Mouse (Mus musculus) liver, adult 2 months (tissue): ENCODE data around the gene Olfr487. TPM values are rescaled to one million over a fixed set of nuclear protein-coding genes. Genes with fewer than 3 reads are reported as not detected.
"Not testable (repeated sequence)": the region's sequence is repeated elsewhere in the genome, so short reads cannot be mapped to it uniquely, and the experiment has no call there.

ENCODE experiments used
- DNase-seq: peaks from one replicate; pipeline ENCODE4 v3.0.0-alpha.2; 2011; ENCODE audit warnings: low read depth, low spot score; ENCODE audit errors: extremely low read depth
- H3K27ac ChIP-seq: fragments of 200-500 bp; replicated peaks from 2 replicates; pipeline ENCODE4 v1.5.1; 2012; ENCODE audit warnings: low read depth, mild to moderate bottlenecking, control low read depth, inconsistent platforms, low read length; ENCODE audit not compliant: insufficient read depth
- H3K27me3 ChIP-seq: fragments of 200-500 bp; 2 replicates; pipeline ENCODE4 v1.6.1; 2012; ENCODE audit warnings: mild to moderate bottlenecking, moderate library complexity, low read length, inconsistent platforms; ENCODE audit not compliant: control insufficient read depth, insufficient read depth
- H3K36me3 ChIP-seq: fragments of 200-500 bp; 2 replicates; pipeline ENCODE4 v1.6.1; 2012; ENCODE audit warnings: low read length, inconsistent platforms; ENCODE audit not compliant: control insufficient read depth, insufficient read depth
- H3K4me1 ChIP-seq: fragments of 200-500 bp; 2 replicates; pipeline ENCODE4 v1.6.1; 2011; ENCODE audit warnings: low read length; ENCODE audit not compliant: control insufficient read depth, insufficient read depth
- H3K4me3 ChIP-seq: fragments of 200-500 bp; 2 replicates; pipeline ENCODE4 v1.5.1; 2011; ENCODE audit warnings: low read depth, mild to moderate bottlenecking, control low read depth, low read length, moderate library complexity; ENCODE audit not compliant: insufficient read depth
- H3K79me2 ChIP-seq: fragments of 200-500 bp; 2 replicates; pipeline ENCODE4 v1.6.1; 2012; ENCODE audit warnings: inconsistent platforms, mild to moderate bottlenecking, low read length, moderate library complexity; ENCODE audit not compliant: control insufficient read depth, insufficient read depth
- H3K9ac ChIP-seq: fragments of 200-500 bp; 2 replicates; pipeline ENCODE4 v1.6.1; 2012; ENCODE audit warnings: low read depth, mild to moderate bottlenecking, control low read depth, inconsistent platforms, low read length
- CTCF ChIP-seq: fragments of 200-500 bp; IDR thresholded peaks from 2 replicates; pipeline ENCODE4 v1.5.1; 2011; ENCODE audit warnings: low read depth, low read length, control low read depth
- POLR2A ChIP-seq: fragments of 200-500 bp; IDR thresholded peaks from 2 replicates; pipeline ENCODE4 v1.6.1; 2011; ENCODE audit warnings: low read length, control low read depth; ENCODE audit not compliant: insufficient read depth; ENCODE audit errors: extremely low read depth
- WGBS: fragments of 180-500 bp; shearing (Covaris S2); methylation state at CpG from one replicate; pipeline ENCODE4 v1.1.7; 2018; 5-methylcytosine and 5-hydroxymethylcytosine counted together
- polyA plus RNA-seq: library from polyadenylated mRNA; depleted of rRNA; stranded (reverse); fragments of >200 nt; gene quantifications from 2 replicates; pipeline ENCODE4 v1.2.3, GENCODE M21; 2012; rRNA removed
- total RNA-seq: library from RNA; depleted of rRNA; stranded (reverse); fragments of >200 nt; gene quantifications from 2 replicates; pipeline ENCODE4 v1.2.3, GENCODE M21; 2014; rRNA removed

Olfr487 gene
- not detected in 2 replicates for total RNA-seq
- not detected in 2 replicates for polyA plus RNA-seq

DNA sequence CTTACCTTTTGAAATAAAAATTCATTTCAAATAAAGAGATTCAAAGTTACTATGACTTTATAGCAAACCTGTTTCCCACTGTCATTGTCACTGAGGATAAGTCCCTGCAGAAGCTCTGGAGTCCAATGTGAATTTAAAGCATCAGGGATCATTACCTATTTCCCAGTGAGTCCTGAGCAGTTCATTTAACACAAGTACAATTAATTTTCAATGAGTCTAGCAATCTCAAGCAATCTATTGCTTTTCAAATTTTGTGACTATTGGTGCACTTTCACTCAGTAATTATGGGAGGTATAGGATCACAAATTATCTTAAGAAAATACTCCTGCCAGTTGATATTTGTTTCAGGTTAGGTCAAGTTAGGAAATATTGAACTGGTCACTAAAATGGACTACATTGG, at the start of gene Olfr487:
Gene Olfr487 (minus strand): TSS at position 101 of the 400 bp plus-strand sequence.
- H3K4me1 ChIP-seq, H3K27me3 ChIP-seq: not testable (repeated sequence)

GRCm38 (mm10) chr7:108258247-108258646, 43.8 kb upstream of the Olfr487 start, which contains the start of gene Olfr488:
TSS of gene Olfr488 (minus strand) at chr7:108258347.
- H3K9ac ChIP-seq, result no peak within 1 kb of the TSS
- no peaks in the 10 kb centered on the region for H3K4me1 ChIP-seq
- no peaks in the 10 kb centered on the region for H3K27me3 ChIP-seq
- H3K36me3 ChIP-seq, result no peaks in the 10 kb centered on the region
- no peak within 1 kb of the TSS for H3K4me3 ChIP-seq
- DNase-seq, result no peak
- H3K79me2 ChIP-seq, result no peaks in the 10 kb centered on the region
- no peak within 1 kb of the TSS for H3K27ac ChIP-seq
- TF ChIP-seq CTCF (no peak), POLR2A (no peak)

More for the DNA sequence above, at the start of gene Olfr487:
- H3K36me3 ChIP-seq, DNase-seq, H3K79me2 ChIP-seq, H3K9ac ChIP-seq, H3K27ac ChIP-seq, H3K4me3 ChIP-seq: not testable (repeated sequence)

DNA sequence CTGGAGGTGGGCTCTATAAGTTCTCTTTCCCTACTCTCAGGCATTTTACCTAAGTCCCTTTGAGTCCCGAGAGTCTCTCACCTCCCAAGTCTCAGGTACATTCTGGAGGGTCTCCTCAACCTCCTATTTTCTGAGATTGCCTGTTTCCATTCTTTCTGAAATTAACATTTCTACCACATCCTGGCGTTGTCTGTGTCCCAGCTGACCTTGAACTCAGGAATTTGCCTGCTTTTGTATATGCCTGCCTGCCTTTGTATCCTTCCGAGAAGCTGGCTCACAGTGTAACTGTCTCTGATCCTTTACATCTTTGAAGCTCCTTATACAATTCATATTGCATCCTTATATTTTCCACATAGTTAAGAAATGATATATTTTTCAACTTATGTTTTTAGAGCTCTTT, 19.1 kb upstream of the Olfr487 start:
- TF ChIP-seq CTCF, result no peak
- TF ChIP-seq POLR2A, result no peak
- Histone ChIP-seq H3K27ac (no peak overlapping the region), H3K36me3 (no peaks in the 10 kb centered on the region), H3K4me3 (no peak overlapping the region), H3K4me1 (no peaks in the 10 kb centered on the region), H3K79me2 (no peaks in the 10 kb centered on the region), H3K27me3 (no peaks in the 10 kb centered on the region), H3K9ac (no peak overlapping the region)
- 59% methylated on average over 3 of the region's 3 CpGs for WGBS
- DNase-seq, result no peak

- Histone ChIP-seq H3K27me3 (no peaks in the 10 kb centered on the region), H3K9ac (no peak overlapping the region), H3K36me3 (no peaks in the 10 kb centered on the region), H3K79me2 (no peaks in the 10 kb centered on the region), H3K27ac (no peak overlapping the region), H3K4me1 (no peaks in the 10 kb centered on the region), H3K4me3 (no peak overlapping the region)
- TF ChIP-seq CTCF (no peak), POLR2A (no peak)
- no peak for DNase-seq
- 74% methylated on average over 6 of the region's 6 CpGs for WGBS
These were observed 17.5 kb downstream of the Olfr487 start for GRCm38 (mm10) chr7:108196938-108197337.

DNA sequence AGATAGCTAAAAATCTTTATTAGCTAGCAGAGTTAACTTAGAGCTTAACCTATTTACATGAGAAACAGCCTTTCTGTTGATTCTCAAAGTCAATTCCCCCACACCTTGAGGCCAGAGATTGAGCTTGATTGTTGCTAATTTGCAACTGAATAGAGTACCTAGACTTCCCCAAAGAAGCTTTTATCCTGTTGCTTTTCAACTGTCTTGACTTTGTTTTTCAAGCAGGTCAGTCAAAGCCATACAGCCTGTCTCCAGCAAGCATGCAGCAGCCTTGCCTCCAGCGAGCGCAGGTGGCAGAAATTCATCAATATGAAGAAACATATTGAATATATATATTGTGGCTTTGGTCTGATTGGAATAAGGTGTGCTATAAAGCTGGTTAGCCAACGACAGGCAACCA, 18.1 kb downstream of the Olfr487 start:
- H3K4me1 ChIP-seq, H3K27me3 ChIP-seq, H3K36me3 ChIP-seq, DNase-seq, H3K79me2 ChIP-seq, H3K4me3 ChIP-seq, H3K27ac ChIP-seq, H3K9ac ChIP-seq: not testable (repeated sequence)
- WGBS, result 67% methylated on average over 3 of the region's 3 CpGs

DNA sequence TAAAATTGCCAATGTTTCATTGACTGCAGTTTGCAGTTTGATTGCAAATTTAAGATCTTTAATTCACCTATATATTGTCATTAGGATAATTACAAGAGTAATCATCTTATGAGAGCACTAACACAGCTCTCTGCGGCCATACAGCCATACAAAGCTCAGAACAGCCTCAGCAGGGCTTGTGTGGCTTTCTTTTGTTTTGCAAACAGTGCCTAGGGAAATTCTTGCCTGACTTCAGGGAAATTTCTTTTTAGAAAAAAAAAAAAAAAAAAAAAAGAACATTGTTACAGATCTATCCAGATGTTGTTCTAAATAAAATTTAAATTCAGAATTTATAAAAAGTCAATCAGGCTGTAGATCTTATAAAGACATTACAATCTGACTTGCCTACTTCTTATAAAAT, 21.7 kb downstream of the Olfr487 start:
- not testable (repeated sequence) for H3K27me3 ChIP-seq, H3K36me3 ChIP-seq, H3K27ac ChIP-seq, DNase-seq, H3K4me3 ChIP-seq, H3K79me2 ChIP-seq, H3K4me1 ChIP-seq, H3K9ac ChIP-seq
- WGBS, result 67% methylated on average over 1 of the region's 1 CpGs

DNA sequence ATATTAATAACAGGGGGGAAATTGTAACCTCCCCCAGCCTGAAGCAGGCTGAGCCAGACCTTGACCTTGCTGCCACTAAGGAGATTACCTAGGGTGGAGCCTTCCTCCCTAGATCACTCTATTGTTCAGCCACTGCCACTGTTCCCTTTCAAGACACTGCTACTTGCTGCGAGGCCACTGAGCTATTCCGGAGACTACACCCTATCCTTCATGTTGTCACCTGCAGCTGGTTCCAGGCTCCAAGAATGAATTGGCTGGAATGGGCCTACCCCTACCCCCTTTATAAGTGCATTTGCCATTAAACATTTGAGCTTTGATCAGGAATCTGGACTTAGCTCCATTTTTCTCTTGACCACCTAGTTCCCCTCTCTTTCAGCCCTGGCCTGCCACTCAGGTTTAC, 23.2 kb downstream of the Olfr487 start:
- H3K79me2 ChIP-seq, H3K27ac ChIP-seq, H3K4me3 ChIP-seq, H3K27me3 ChIP-seq, H3K9ac ChIP-seq, DNase-seq, H3K4me1 ChIP-seq, H3K36me3 ChIP-seq: not testable (repeated sequence)
- WGBS, result 70% methylated on average over 2 of the region's 2 CpGs

DNA sequence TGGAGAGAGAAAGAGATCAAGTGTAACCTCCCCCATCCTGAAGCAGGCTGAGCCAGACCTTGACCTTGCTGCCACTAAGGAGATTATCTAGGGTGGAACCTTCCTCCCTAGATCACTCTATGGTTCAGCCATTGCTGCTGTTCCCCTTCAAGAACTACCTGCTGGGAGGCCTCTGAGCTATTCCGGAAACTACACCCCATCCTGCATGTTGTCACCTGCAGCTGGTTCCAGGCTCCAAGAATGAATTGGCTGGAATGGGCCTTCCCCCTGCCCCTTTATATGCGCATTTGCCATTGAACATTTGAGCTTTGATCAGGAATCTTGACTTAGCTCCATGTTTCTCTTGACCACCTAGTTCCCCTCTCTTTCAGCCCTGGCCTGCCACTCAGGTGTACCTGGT, 29.2 kb downstream of the Olfr487 start:
- H3K27ac ChIP-seq, H3K27me3 ChIP-seq, H3K4me3 ChIP-seq, H3K79me2 ChIP-seq, H3K36me3 ChIP-seq, H3K9ac ChIP-seq, DNase-seq, H3K4me1 ChIP-seq: not testable (repeated sequence)
- 94% methylated on average over 2 of the region's 2 CpGs for WGBS

- not testable (repeated sequence) for H3K79me2 ChIP-seq, H3K36me3 ChIP-seq, H3K27me3 ChIP-seq, H3K4me1 ChIP-seq, H3K4me3 ChIP-seq, H3K9ac ChIP-seq, DNase-seq, H3K27ac ChIP-seq
- WGBS, result 82% methylated on average over 3 of the region's 3 CpGs
These were observed 30.0 kb downstream of the Olfr487 start for GRCm38 (mm10) chr7:108184401-108184800.
